Mouse (Mus musculus) neutrophil, adult 5-6 weeks (primary cell): ENCODE data around the gene Fermt1. TPM values are rescaled to one million over a fixed set of nuclear protein-coding genes. Genes with fewer than 3 reads are reported as not detected.
A peak's percentile ranks its signal among the peaks of the same experiment; 100 is the strongest.

Source experiments
- ATAC-seq: fragments of 151-379, 151-347 bp; 2 replicates; pipeline ENCODE4 v1.8.0; 2017; ENCODE audit warnings: mild to moderate bottlenecking, moderate TSS enrichment; ENCODE audit not compliant: insufficient number of reproducible peaks, poor library complexity, low FRiP score, severe bottlenecking; ENCODE audit errors: extremely low read depth
- total RNA-seq: library from RNA; stranded (forward); fragments of 200-1000 nt; gene quantifications from 2 replicates; pipeline ENCODE4 v1.2.3, GENCODE M21; 2017

The Fermt1 gene
- total RNA-seq, 1 experiment from 2014 or later = not detected

GRCm38 (mm10) chr2:132870286-132870685 is 75.4 kb downstream of the Fermt1 start:
- no peak for ATAC-seq

- peak; percentile 4; the same call in 1 of the 2 replicates for ATAC-seq
Observed at GRCm38 (mm10) chr2:132869682-132870081, 76.0 kb downstream of the Fermt1 start.

- ATAC-seq = no peak
Observed at GRCm38 (mm10) chr2:132867521-132867920, 78.2 kb downstream of the Fermt1 start.

GRCm38 (mm10) chr2:132863325-132863724 is 82.4 kb downstream of the Fermt1 start:
- ATAC-seq = no peak

GRCm38 (mm10) chr2:132861456-132861855 is 84.2 kb downstream of the Fermt1 start:
- no peak for ATAC-seq

GRCm38 (mm10) chr2:132860435-132860834 is 85.3 kb downstream of the Fermt1 start:
- ATAC-seq = no peak

GRCm38 (mm10) chr2:132856333-132856732 is 89.4 kb downstream of the Fermt1 start:
- no peak for ATAC-seq

Other genes with a start within 250 kb of the Fermt1 start
- gene Chgb, start 164.6 kb downstream of the Fermt1 start, total RNA-seq = not detected in 2 replicates
- 28.0 and 32.9 TPM in 2 replicates for gene Trmt6, start 129.9 kb downstream of the Fermt1 start, total RNA-seq
- gene Mcm8, start 129.8 kb downstream of the Fermt1 start, total RNA-seq = 2.9 and 3.0 TPM in 2 replicates
- 5.4 and 6.4 TPM in 2 replicates for gene Crls1, start 99.2 kb downstream of the Fermt1 start, total RNA-seq
- 0.23 TPM in 1 of 2 replicates, not detected in the other for gene Lrrn4, start 65.0 kb downstream of the Fermt1 start, total RNA-seq